Mouse (Mus musculus): ENCODE measurements around the gene Txk.

DNA sequence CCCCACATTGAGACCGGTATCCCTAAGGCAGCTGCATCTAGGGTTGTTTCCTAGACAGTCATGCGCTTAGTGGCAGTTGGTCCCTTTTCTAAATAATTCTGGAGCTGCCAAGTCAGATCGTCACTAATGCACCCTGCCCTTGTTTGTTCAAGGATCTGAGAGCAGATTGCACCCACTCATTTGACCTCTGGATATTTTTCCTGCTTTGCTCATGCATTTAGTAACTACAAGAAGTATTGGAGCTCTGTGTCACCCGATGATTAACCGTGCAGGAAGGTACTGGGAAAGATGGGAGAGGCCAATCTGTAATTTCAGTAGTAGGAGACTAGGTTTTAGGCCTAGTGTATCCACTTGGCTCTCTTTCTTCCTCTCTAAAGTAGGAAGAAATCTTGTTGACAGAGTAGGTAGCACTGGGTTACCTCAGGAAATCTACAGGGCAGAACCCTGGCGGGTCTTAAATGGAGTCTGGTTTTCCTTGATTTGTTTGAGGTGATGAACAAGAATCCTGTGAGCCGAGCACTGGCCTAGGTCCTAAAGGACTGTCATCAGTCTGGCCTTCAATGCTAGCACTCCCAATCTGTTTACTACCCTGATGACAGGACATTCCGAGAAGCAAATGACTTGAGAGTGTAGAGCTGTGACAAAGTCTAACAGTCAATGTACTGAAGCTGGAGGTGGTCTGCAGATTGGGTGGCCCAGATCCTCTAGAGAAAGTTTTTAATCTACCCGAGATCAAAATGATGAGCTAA, 103.4 kb downstream of the Txk start:
- TF ChIP-seq GATA1 (IDR thresholded peaks at IDR 0.05; ENCODE audit: borderline replicate concordance, low read length) (no peak), FLI1 (IDR thresholded peaks at IDR 0.05; ENCODE audit: low read length) (no peak)
